Mouse (Mus musculus) ES-E14 (cell line): ENCODE results near the gene Lsm12.

Source experiments
- CHD2 ChIP-seq: IDR thresholded peaks from 2 replicates; pipeline ENCODE4 v1.6.1; 2014; ENCODE audit warnings: mild to moderate bottlenecking, low read depth, low read length, inconsistent platforms
- HCFC1 ChIP-seq: IDR thresholded peaks from 2 replicates; pipeline ENCODE4 v1.6.1; 2012; ENCODE audit warnings: low read length, inconsistent platforms, borderline replicate concordance; ENCODE audit not compliant: insufficient read depth
- MAFK ChIP-seq: IDR thresholded peaks from 2 replicates; pipeline ENCODE4 v1.6.1; 2014; ENCODE audit warnings: mild to moderate bottlenecking, low read depth, low read length, inconsistent platforms; ENCODE audit not compliant: insufficient read depth
- ZC3H11A ChIP-seq: IDR thresholded peaks from 2 replicates; pipeline ENCODE4 v1.6.1; 2012; ENCODE audit warnings: low read depth, mild to moderate bottlenecking, inconsistent platforms, low read length, borderline replicate concordance
- ZNF384 ChIP-seq: IDR thresholded peaks from 2 replicates; pipeline ENCODE4 v1.6.1; 2012; ENCODE audit warnings: low read depth, low read length, inconsistent platforms

GRCm38 (mm10) chr11:102217396-102217795 lies 32.3 kb upstream of the Lsm12 start:
- TF ChIP-seq HCFC1 (no peak), ZC3H11A (no peak), MAFK (no peak), CHD2 (no peak), ZNF384 (no peak)
